Mouse (Mus musculus): ENCODE measurements at regions not wholly inside any gene's neighbourhood (a gene's known extent, or its start where the extent isn't known, plus 50 kb on each side); places are given as distances from the start of the nearest gene placed in this dataset.

DNA sequence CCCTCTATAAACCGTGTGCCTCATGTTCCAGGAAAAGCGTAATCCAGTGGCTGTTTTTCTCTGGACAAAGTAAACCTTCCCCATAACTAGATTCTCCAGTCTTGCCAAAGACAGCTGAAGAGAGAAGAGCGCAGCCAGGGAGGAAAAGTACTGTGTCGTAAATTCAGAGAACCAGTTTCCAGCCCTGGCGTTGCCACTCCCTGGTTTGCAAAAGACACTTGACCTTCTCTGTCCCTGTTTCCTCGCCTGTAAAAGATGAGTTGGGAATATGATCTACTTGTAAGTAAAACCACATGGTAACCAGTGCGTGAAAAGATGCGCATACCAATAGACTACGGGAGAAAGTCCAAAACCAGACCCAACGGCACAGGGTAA is 160.1 kb upstream of the Paip1 start:
- DNase-seq, result peak; percentile 7

DNA sequence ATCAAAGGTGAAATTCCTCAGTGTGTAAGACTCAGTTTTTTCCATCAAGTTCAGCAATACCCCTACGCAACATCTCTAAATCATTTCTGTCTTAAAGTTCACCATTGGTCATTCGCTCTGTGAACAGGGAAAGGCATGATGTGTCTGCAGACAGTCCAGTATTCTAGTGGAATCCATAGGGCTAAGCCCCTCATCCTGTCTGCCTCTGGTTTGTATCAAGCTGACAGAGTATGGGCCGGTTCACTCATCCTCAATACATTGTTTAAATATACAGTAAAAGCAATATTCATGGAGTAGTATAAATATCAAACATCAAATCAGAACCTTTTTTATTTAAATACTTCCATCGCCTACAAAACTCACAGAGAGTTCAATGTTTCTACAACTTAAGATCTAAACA is 152.9 kb upstream of the Paip1 start:
- DNase-seq, result no peak

DNA sequence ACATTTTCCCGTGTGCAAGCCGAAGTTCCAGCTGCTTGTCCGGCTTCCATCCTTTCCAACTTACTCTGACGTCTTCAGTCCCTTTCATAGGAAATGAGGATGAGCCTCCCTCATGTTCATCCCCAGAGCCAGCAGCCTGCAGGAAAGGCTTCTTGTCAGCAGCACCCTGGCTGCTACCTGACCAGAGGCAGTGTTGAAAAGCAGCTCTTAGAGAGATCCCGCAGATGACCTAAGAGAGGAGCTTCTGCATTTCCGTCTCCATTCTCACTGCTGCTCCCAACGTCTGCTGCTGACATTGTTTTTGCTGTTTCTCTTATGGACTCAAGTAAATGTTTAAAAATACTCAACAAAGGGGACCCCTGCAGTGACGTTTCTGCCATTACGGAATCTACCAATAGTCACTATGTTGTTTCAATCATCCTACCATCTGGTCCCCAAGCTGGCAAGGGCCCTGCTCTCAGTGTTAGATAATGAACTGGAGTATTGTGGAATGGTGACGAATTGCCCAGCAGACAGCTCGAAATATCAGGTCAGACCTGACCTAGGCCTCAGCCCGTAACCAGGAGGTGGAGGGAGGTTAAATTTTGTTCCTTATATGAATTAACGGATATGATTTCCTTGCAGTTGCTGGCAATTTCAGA is 151.0 kb upstream of the Paip1 start:
- no peak for DNase-seq

DNA sequence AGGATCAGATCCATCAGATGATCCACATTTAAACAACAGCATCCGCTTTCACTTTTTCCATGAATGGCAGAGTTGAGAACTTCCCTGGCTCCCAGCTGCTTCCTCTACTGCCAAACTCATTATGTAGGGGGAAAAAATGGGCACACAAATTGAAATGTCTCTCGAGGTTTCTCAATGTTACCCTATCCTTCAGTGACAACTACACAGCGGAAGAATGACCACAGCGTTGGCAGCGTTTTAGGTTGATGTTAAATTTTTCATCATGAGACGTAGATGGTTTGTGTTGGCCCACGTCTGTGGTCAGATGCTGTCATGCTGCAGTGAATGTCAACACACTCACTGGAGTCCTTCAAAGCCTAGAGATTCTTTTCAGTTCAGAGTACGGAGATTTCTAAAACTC is 149.0 kb upstream of the Paip1 start:
- no peak for DNase-seq

DNA sequence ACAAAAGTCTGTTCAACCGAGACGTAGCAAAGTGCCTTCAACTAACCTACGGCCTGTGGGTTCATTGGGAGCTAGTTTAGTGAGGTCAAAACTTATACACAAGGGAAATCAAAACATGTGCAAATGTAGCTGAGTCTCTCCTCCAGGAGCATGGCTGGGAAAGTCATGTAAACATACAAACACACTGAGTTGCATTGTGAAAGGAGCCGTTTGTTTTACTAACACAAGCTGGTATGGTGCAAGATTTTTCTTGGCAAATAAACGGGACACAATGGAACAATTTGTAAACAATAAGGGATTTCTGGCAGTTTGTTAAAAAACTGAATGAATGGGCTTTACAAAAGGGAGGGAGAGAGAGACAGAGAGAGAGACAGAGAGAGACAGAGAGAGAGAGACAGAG is 147.8 kb upstream of the Paip1 start:
- DNase-seq, result no peak

DNA sequence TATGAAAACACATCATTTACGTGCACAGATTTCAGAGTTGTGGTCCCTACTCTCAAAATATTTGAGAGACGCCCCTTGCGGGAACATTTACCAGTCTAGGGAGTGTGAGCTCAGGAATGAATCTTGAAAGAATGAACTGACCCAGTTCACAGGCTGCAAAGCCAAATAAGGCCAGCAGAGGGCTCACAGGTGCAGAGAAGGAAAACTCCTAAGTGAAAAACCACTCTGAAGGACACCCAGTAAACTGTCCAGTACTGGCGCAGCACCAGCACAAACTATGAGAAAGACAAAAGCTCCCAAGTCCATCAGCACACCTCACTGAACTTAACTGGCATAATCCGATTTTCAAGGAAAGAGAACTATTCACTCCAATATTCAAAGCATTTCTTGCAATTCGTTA is 145.0 kb upstream of the Paip1 start:
- peak; percentile 63 for DNase-seq

DNA sequence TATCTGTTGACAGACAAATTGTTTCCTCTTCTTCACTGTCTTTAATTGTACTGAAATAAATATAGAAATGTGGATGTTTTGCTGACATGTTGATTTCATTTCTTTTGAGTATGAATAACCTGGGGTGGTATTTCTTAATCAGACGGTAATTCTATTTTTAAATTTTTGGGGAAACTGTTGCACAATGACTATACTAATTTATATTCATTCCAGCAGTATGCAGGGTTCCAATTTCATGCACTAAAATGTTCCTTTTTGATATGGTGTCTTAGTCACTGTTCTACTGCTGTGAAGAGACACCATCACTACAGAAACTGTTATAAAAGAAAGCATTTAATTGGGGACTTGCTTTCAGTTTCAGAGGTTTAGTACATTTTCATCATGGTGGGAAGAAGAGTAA is 119.2 kb upstream of the Paip1 start:
- DNase-seq, result no peak

DNA sequence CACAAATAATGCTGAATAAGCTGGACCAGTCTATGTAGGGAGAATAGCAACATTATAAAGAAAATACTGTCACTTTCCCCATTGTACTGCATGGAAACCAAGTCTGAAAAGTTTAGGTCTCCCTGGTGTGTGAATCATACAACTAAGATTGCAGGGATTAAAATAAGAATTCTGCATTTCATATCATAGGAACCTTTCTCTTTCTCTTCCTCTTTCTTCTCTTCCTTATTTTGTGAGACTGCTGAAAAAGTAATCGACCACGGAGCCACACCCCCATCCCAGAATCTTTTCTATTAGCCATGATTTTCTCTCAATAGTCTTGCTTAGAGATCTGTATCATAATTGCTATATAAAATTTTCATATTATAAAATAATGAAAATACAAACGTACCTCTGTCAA is 118.4 kb upstream of the Paip1 start:
- no peak for DNase-seq

DNA sequence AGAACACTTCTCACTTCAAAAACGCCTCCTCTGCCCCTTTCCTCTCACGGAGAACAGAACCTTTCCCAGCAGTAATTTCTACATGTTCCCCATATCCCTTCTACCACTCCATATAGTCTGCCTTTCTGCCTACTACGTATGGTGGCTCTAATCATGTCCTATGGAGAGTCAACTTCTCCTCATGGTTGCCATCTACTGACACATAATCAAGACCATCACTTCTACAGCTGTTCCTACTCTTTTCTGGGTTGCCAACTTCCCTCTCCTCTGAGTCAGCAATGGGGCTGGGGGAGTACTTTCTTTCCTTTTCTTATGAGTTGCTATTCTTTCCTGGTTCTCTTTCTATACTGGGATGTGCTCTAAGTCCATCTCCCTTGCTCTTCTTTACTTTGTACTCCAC is 114.0 kb upstream of the Paip1 start:
- DNase-seq, result no peak

DNA sequence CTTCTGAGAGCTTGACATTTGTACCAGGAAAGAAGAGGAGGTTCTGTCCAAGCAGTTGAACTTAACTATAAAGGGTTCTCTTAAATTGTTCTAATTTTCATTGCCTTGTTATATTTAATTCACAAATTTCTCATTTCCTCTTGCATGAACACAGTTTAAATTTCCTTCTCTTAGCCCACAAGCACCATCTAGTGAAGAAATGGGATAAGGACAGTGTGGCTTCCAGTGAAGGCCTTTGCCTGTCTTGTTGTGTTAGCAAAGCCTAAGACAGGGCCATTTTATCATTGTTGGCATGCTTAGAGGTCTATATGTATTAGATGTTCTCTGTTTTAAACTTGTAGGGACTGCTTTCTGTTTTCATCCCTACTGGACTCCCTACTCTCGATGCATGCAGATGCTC is 110.0 kb upstream of the Paip1 start:
- no peak for DNase-seq

DNA sequence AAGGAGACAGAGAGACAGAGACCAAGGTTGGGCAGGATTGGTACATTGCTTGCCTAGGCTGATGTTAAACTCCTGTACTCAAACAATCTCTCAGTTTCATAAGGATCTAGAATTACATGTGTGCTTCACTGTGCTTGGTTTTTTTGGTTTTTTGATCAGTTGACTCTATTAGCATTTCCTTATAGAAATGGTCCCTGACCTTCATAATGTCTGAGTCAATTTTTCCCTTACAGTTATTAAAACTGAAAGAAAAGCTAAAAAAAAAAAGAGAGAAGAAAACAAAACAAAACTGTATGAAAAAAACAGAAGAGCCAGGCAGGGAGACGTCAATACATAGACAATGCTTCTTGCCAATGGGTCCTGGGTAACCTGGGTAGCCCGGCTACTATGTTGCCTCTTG is 102.9 kb upstream of the Paip1 start:
- DNase-seq, result no peak

DNA sequence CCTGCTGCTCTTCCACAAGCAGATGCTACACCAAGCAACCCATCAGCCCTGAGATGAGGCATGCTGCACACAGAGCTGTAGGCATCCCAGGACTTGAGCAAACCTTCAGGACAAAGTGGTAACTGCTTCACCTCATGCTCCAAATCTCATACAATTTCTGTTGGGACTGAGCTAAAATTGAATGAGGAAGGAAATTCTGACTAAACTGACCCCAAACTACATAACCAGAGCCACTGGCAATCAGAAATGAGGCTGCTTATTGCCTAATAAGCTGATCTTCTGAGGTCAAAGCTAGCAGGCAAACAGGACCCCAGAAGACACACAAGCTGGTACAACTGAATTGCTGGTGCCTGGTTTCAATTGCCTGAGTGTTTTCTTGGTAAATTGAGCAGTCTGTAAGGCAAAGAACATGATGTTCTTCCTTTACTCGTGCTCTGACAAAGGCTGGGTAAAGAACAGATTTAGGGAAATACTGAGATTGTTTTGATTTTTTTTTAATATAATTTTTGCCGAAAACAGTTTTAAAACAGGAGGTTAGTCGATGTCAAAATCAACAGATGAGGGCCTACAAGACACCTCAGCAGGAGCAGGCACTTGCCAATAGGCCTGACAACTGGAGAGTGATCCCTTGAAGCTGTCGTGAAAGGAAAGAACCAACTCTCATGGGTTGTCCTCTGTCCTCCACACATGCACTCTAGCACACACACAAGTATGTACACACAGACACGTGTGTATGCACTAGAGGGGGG is 101.3 kb upstream of the Paip1 start:
- DNase-seq, result no peak

DNA sequence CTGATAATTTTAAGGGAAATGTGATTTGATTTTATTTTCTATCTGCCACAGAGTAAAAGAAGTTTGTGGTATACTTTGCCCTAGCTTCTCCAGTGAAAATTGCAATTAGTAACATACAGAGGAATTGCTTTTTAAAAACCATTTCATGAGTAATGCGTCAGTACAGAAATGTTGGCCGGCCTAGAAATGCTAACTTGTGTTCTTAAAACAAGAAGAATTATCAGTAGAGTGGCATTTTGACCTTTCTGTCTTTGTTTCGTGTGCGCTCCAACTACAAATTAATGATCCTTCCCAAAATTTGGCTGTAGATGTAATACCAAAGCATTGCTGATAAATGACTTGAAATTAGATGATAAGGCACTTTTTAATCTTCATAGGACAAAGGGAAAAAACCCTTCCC is 99.7 kb upstream of the Paip1 start:
- DNase-seq, result no peak

DNA sequence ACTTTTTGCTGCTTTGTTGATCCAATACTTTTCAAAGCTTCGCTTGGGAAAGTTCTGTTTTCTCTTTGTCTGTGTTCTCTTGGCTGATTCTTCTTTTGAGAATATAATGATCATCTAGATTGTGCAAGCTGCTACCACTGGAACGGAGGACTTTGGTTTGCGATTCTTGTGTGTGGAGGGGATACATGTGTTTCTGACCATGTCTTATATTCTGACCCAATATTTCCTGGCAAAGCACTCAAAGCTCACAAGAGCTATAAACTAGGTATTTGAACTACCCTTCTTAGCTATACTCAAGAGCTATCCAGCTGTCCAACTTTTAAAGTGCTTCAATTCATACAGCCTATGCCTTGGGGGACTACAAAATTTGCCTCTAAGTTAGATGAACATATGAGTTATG is 96.6 kb upstream of the Paip1 start:
- DNase-seq, result no peak

DNA sequence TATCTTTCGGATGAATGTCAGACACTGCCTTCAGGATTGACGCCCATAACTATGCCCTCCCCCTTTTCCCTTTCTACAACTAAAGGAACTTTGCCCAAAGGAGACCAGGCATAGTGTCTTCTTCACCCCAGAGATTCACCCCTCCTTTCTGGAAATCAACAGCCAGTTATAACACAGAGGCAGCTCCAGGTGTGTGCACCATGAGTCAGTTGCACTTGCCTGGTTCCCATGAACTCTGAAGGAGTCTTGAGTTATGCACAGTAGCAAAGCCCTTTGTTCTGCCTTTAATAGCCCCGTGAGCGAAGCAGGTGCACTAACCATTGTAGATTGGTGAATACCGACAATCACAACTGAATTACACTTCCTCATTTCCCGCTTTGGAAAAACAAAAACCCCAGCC is 94.5 kb upstream of the Paip1 start:
- DNase-seq, result no peak

DNA sequence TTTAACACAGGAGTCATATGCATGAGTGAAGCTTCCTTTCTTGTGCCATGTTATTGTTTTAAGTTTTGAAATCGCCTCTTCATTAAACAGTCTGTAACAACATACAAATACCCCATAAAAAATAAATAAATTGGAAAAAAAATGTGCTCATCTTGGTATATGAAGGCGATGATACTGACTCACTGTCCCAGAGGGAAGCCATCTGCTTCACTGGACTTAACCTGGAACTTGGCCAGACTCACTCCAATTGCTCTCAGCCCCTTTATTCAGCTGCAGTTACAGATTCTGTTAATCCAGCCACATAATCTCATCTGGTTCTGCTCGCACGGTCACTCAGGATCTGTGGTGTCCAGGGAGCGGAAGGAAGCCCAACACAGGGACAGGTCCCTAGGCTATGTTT is 90.5 kb upstream of the Paip1 start:
- no peak for DNase-seq

DNA sequence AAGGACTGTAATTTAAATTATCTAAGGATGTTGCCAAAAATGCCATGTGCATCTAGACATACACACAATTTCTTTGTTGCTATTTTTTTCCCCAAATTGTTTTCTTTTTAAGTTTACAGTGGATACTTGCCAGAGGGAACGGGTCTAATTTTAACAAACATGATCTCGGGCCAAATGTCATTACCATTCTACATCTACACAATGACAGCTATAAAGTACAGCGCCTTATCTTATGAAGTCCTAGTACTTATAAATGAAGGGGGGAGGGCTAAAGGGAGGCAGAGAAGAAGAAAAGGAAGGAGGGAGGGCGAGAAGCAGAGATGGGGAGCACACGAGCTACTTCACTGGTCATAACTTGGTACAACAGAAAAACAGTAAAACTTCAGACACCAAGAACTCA is 89.4 kb upstream of the Paip1 start:
- no peak for DNase-seq

DNA sequence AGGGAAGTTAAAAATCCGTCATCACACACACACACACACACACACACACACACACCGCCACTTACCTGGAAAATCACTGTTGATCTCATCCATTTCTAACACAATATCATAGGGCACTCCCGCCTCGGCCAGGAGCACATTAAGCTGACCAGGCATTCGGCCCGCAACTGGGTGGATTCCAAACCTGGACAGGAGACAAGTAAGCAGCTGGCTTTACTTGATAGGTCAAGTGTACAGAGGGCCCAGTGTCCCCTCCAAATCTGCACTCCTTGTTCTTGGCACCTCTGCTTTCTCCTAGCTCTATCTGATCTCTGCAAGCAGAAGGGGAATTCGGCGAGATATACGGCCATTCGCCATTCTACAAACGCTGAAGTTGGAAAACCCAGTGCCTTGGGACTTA is 88.6 kb upstream of the Paip1 start:
- no peak for DNase-seq

DNA sequence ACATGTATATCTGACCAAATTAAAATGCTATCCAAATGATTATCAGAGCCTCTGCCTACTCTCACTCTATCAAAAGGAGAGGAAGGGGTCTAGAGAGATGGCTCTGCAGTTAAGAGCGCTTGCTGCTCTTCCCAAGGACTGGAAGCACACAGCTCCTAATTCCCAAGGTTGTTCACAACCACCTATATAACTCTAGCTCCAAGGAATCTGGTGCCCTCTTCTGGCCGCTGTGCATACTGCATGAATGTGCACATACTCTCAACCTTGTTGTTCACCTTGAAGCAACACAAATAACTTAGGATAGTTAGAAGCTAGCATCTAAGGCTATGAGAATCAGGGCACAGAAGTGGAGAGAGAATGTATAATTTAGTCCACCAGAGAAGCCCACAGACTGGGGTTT is 86.6 kb upstream of the Paip1 start:
- peak; percentile 58 for DNase-seq

DNA sequence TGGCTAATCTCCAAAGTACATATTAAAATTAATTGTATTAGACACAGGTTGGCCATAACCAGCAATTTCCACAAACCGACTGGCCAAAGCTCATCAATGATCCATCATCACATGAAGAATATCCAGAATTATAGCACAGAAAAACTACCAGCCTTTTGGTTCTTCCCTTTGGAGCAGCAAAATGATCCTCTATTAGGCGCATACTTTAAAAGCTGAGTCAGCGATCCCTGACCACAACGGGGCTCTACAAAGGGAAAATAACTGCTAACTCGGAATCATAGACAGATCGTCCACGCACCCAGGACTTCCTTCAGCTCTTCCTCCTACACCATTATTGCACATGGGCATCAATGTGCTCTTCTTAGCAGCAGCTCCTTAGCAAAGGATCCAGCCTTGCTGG is 85.6 kb upstream of the Paip1 start:
- no peak for DNase-seq

DNA sequence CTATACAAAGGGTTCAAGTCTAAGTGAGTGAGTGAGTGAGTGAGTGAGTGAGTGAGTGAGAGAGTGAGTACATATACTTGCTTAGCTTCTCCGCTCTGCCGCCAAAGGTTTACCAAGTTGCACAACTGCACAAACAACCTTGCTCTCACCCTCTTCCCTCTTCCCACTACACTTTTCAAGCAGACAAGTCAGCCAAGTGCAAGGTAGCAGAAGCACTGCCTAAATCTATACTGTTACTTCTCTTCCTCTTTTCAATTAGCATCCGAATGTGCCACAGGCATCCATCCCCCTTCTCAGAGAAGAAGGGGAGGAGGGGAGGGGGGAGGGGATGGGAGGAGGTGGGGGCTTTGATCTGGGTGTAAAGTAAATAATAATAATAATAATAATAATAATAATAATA is 80.4 kb upstream of the Paip1 start:
- DNase-seq, result no peak

DNA sequence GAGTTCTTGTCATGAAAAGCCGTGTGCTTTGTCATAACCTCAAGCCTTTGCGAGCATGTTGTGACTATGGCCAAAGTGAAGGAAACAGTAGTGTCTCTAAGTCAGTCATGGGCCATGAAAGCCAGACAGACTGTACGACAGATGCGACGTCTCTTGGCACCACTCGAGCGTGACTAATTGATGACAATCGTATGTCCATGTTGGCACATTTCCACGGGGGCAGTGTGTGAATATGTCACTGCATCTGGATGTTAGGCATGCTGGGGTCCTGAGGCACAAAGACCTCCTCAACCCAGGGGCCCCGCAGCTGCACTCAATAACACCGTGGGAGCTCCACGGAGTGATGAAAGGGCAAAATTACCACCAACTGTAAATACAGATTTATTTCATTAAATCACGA is 77.1 kb upstream of the Paip1 start:
- DNase-seq, result no peak

DNA sequence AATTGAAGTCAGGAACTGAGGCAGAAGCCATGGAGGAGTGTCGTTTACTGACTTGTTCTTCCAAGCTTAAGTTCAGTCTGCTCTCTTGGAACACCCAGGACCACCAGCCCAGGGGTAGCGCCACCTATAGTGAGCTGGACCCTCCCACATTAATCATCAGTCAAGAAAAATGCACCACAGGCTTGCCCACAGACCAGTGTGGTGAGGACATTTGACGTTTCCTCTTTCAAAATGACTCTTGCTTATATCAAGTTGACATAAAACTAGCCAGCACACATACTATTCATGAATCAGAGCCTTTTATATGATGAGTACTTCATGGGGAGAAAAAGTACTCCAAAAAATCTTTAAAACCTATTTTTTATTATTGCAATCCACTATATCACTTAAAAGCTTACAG is 69.7 kb upstream of the Paip1 start:
- DNase-seq, result no peak

DNA sequence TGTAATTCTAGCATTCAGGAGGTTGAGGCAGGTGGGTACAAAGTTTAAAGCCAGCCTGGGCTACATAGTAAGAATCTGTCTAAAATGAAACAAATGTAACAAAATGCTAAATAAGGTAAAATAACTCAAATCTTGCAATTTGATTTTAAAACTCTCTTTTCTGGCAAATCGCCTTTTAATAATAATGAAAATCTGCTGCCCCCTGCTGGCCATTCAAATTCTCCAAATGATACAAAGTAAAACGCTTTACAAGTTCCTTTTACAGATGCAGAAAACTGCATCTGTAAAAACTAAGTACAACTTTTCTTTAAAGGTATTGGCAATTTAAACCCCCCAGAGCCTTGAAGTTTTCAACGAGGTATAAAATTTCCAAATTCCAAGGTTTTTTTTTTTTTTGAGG is 65.0 kb upstream of the Paip1 start:
- DNase-seq, result peak; percentile 37

DNA sequence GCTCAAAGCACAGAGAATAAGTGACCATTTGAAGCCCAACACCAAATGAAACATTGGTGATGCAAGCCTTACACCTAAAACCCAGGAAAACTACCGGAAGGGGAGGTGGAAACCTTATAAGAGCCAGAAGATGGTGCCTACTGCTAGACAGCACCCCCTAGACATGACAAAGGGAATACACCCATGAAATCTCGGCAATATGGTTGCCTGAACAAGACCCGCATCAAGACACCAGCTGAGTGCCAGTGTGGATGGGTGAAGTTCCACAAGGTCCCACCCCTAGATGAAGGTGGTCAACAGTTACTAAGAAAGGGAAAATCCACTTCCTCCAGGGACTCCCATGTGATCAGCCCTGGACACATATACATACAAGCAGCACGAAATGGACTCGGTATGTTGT is 64.2 kb upstream of the Paip1 start:
- DNase-seq, result no peak
